Mouse (Mus musculus): ENCODE measurements around the gene Anln. TPM values are rescaled to one million over a fixed set of nuclear protein-coding genes. Genes with fewer than 3 reads are reported as not detected.
"Not testable (repeated sequence)": the region's sequence is repeated elsewhere in the genome, so short reads cannot be mapped to it uniquely, and the experiment has no call there.

Gene Anln
- polyA plus RNA-seq, 1 experiment from 2014 or later, result 7.0 TPM

GRCm38 (mm10) chr9:22307920-22308262 lies 81.1 kb downstream of the Anln start:
- WGBS, result 12% methylated on average over 9 of the region's 9 CpGs
- ATAC-seq (ENCODE audit: low FRiP score); H3K27me3 ChIP-seq: not testable (repeated sequence)
- H3K4me2 ChIP-seq, result peak overlapping the region; percentile 64
- peak overlapping the region; percentile 85 for H3K4me3 ChIP-seq
- peaks cover 25% of the 10 kb centered on the region for H3K36me3 ChIP-seq
- peak overlapping the region; percentile 100 for H3K9ac ChIP-seq
- peak overlapping the region; percentile 95 for H3K27ac ChIP-seq
- 0 out of 2 replicates have a peak, but pooled peaks cover 10% of the 10 kb centered on the region for H3K9me3 ChIP-seq
- peaks cover 20% of the 10 kb centered on the region for H3K4me1 ChIP-seq (replicated peaks)

GRCm38 (mm10) chr9:22307156-22307919 lies 81.7 kb downstream of the Anln start, which contains the start of gene Zfp810:
Gene Zfp810 (minus strand): TSS chr9:22307648.
- Histone ChIP-seq H3K4me1 (replicated peaks) (peaks cover 20% of the 10 kb centered on the region), H3K9ac (peak within 1 kb of the TSS; percentile 100), H3K27ac (peak within 1 kb of the TSS; percentile 95), H3K27me3 (no peaks in the 10 kb centered on the region), H3K4me2 (peak within 1 kb of the TSS; percentile 64), H3K9me3 (0 out of 2 replicates have a peak, but pooled peaks cover 10% of the 10 kb centered on the region), H3K4me3 (peak within 1 kb of the TSS; percentile 85), H3K36me3 (peaks cover 30% of the 10 kb centered on the region)
- under 1% methylated on average over 56 of the region's 56 CpGs for whole genome bisulfite sequencing
- ATAC-seq (ENCODE audit: low FRiP score), result peak; percentile 99

GRCm38 (mm10) chr9:22306726-22307125 lies 82.3 kb downstream of the Anln start:
- peak overlapping the region; percentile 85 for H3K4me3 ChIP-seq
- 0 out of 2 replicates have a peak, but pooled peaks cover 10% of the 10 kb centered on the region for H3K9me3 ChIP-seq
- H3K27ac ChIP-seq, result peak overlapping the region; percentile 95
- H3K4me1 ChIP-seq (replicated peaks), result peaks cover 20% of the 10 kb centered on the region
- no peaks in the 10 kb centered on the region for H3K27me3 ChIP-seq
- peaks cover 36% of the 10 kb centered on the region for H3K36me3 ChIP-seq
- H3K9ac ChIP-seq, result peak overlapping the region; percentile 100
- no peak for ATAC-seq (ENCODE audit: low FRiP score)
- WGBS, result 12% methylated on average over 6 of the region's 6 CpGs
- H3K4me2 ChIP-seq, result peak overlapping the region; percentile 64

GRCm38 (mm10) chr9:22302199-22302598 lies 86.8 kb downstream of the Anln start:
- H3K27ac ChIP-seq, result no peak overlapping the region
- H3K4me1 ChIP-seq (replicated peaks), result peaks cover 20% of the 10 kb centered on the region
- H3K4me2 ChIP-seq, result no peak overlapping the region
- no peak for ATAC-seq (ENCODE audit: low FRiP score)
- 0 out of 2 replicates have a peak, but pooled peaks cover 14% of the 10 kb centered on the region for H3K9me3 ChIP-seq
- peaks cover 80% of the 10 kb centered on the region for H3K36me3 ChIP-seq
- no peaks in the 10 kb centered on the region for H3K27me3 ChIP-seq
- no peak overlapping the region for H3K9ac ChIP-seq
- no peak overlapping the region for H3K4me3 ChIP-seq
- WGBS, result 100% methylated on average over 1 of the region's 1 CpGs

Other genes starting within 250 kb of the Anln start
- gene Pigyl, start 232.3 kb downstream of the Anln start, polyA plus RNA-seq (2015; fragmentation: Nextera tagmentation; extraction: Ambion mirVana), result 81.3 and 88.2 TPM in 2 replicates
- gene Zfp872, start 201.1 kb downstream of the Anln start, polyA plus RNA-seq (2015; fragmentation: Nextera tagmentation; extraction: Ambion mirVana), result 0.17 TPM in 1 of 2 replicates, not detected in the other
- gene Zfp809, start 163.5 kb downstream of the Anln start, polyA plus RNA-seq (2015; fragmentation: Nextera tagmentation; extraction: Ambion mirVana), result 9.0 and 10.9 TPM in 2 replicates
- gene Zfp599, start 129.3 kb downstream of the Anln start, polyA plus RNA-seq (2015; fragmentation: Nextera tagmentation; extraction: Ambion mirVana), result 7.5 and 7.6 TPM in 2 replicates
- gene Zfp810, start 81.5 kb downstream of the Anln start, polyA plus RNA-seq (2015; fragmentation: Nextera tagmentation; extraction: Ambion mirVana), result 36.0 and 40.6 TPM in 2 replicates
- gene 9530077C05Rik, start 22.3 kb upstream of the Anln start, polyA plus RNA-seq (2015; fragmentation: Nextera tagmentation; extraction: Ambion mirVana), result 8.8 and 9.1 TPM in 2 replicates
- not detected in 2 replicates for gene Gm17545, start 65.1 kb upstream of the Anln start, polyA plus RNA-seq (2015; fragmentation: Nextera tagmentation; extraction: Ambion mirVana)
- gene Rp9, start 80.6 kb upstream of the Anln start, polyA plus RNA-seq (2015; fragmentation: Nextera tagmentation; extraction: Ambion mirVana), result 58.1 and 59.2 TPM in 2 replicates
- gene Bbs9, start 86.5 kb upstream of the Anln start, polyA plus RNA-seq (2015; fragmentation: Nextera tagmentation; extraction: Ambion mirVana), result 16.9 and 17.1 TPM in 2 replicates